Mouse (Mus musculus): ENCODE measurements at regions not wholly inside any gene's neighbourhood (a gene's known extent, or its start where the extent isn't known, plus 50 kb on each side); places are given as distances from the start of the nearest gene placed in this dataset.
A peak's percentile ranks its signal among the peaks of the same experiment; 100 is the strongest.

DNA sequence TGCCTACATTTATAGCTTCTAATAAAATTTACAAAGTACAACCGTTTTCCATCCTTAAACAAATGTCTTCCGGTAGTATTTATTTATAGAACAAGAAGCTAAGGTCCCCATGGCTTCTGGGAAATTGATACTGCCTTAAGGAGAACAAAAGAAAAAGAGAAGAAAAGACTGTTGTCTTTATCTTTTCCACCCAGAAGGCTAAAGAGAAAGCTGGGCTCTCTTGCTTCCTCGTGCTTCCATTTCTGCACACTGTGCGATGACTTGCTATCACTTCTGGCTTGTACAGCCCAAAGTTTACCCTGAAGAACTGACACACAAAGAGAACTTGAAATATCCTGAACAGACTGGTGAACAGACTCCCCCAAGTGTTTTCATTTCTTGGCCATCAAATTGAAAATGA, 157.2 kb downstream of the P2ry1 start (continued):
- no peak for TF ChIP-seq ZNF384 (IDR thresholded peaks at IDR 0.05; ENCODE audit: low read depth, low read length)

DNA sequence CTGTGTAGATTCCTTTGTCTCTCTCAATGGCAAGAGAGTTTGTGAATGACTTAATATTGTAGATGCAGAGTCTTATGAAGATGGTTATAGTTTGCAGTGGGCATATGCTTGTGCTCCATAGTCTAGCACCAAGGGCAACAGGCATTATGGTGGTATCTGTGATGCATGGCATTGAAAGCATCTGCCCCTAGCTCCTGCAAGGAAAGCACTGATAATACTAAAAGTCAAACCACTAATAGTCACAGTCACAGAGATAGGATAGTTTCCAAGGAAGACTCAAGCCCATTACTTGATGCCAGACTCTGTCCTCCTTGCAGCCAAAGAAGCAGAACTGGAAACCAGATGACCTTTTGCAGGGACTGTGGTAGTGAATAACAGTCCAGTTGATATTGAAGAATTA, 158.8 kb downstream of the P2ry1 start:
- Histone ChIP-seq H3K36me3 (ENCODE audit: control insufficient read depth in 1 of 2, insufficient read depth in 2 of 2, low read length in 2 of 2) (peaks cover 0 to 18% of the 10 kb centered on the region in 2 experiments; a peak in 2 of 4 replicates), H3K9ac (ENCODE audit: control insufficient read depth, low read depth, low read length, poor library complexity, severe bottlenecking) (no peak overlapping the region), H3K4me3 (ENCODE audit: control insufficient read depth in 1 of 2, insufficient read depth in 1 of 2, low read depth in 2 of 2, low read length in 2 of 2) (no peak overlapping the region), H3K9me3 (replicated peaks; ENCODE audit: insufficient read depth, low read length) (no peaks in the 10 kb centered on the region), H3K27ac (ENCODE audit: control insufficient read depth, low read depth, low read length) (no peak overlapping the region), H3K4me1 (ENCODE audit: control insufficient read depth in 1 of 2, insufficient read depth in 2 of 2, low read length in 2 of 2) (peaks cover 0 to 10% of the 10 kb centered on the region in 2 experiments; a peak in 2 of 4 replicates), H3K79me2 (ENCODE audit: control insufficient read depth, insufficient read depth, low read length, poor library complexity) (no peaks in the 10 kb centered on the region), H3K27me3 (ENCODE audit: control insufficient read depth in 1 of 2, insufficient read depth in 2 of 2, low read length in 2 of 2) (no peaks in the 10 kb centered on the region)
- TF ChIP-seq RCOR1 (IDR thresholded peaks at IDR 0.05; ENCODE audit: low read depth, low read length) (no peak), TCF12 (IDR thresholded peaks at IDR 0.05; ENCODE audit: low read depth, low read length) (peak; percentile 61; the same call in 1 of the 2 replicates), CHD2 (IDR thresholded peaks at IDR 0.05; ENCODE audit: low read length) (no peak), ETS1 (IDR thresholded peaks at IDR 0.05; ENCODE audit: low read depth, low read length) (0 out of 2 replicates have a peak, but pooled peaks have one; percentile 47), USF2 (IDR thresholded peaks at IDR 0.05; ENCODE audit: borderline replicate concordance in 1 of 2, insufficient read depth in 1 of 2, low read depth in 1 of 2, low read length in 2 of 2) (no peak), ELF1 (IDR thresholded peaks at IDR 0.05; ENCODE audit: low read depth, low read length) (no peak), TAL1 (IDR thresholded peaks at IDR 0.05; ENCODE audit: low read length) (peak; percentile 37; the same call in 1 of the 2 replicates), GATA1 (IDR thresholded peaks at IDR 0.05; ENCODE audit: low read depth, low read length) (peak; percentile 40; the same call in 1 of the 2 replicates), EP300 (IDR thresholded peaks at IDR 0.05; ENCODE audit: low read depth in 1 of 2, low read length in 2 of 2) (peak; percentile 64 to 73)
- peak; percentile 27 for DNase-seq (ENCODE audit: low read depth, low spot score)

DNA sequence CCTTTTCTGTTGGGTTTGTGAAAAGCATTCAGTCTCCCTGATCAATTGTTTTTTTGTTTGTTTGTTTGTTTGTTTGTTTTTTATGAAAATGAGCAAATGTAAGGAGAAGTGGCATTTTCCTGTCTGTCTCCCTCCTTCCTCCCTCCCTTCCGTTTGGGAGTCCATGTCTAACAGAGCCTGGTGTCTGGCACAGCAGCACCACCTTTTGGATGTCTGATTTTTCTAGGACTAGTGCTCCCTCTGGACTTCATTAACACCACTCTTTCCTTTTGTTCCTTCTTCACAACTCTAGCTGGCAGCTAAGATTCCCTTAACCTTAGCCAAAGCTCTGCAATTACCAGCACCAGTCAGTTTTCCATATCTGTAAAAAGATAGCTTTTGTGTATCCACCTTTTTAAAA, 175.6 kb upstream of the Rap2b start:
- H3K27ac ChIP-seq (ENCODE audit: control insufficient read depth, low read depth, low read length), result no peak overlapping the region

More for the DNA sequence above, 175.6 kb upstream of the Rap2b start:
- Histone ChIP-seq H3K4me3 (ENCODE audit: control insufficient read depth in 1 of 2, insufficient read depth in 1 of 2, low read depth in 2 of 2, low read length in 2 of 2) (no peak overlapping the region), H3K9ac (ENCODE audit: control insufficient read depth, low read depth, low read length, poor library complexity, severe bottlenecking) (no peak overlapping the region), H3K4me1 (ENCODE audit: control insufficient read depth in 1 of 2, insufficient read depth in 2 of 2, low read length in 2 of 2) (no peaks in the 10 kb centered on the region), H3K9me3 (replicated peaks; ENCODE audit: insufficient read depth, low read length) (no peaks in the 10 kb centered on the region), H3K79me2 (ENCODE audit: control insufficient read depth, insufficient read depth, low read length, poor library complexity) (no peaks in the 10 kb centered on the region), H3K27me3 (ENCODE audit: control insufficient read depth in 1 of 2, insufficient read depth in 2 of 2, low read length in 2 of 2) (no peaks in the 10 kb centered on the region), H3K36me3 (ENCODE audit: control insufficient read depth in 1 of 2, insufficient read depth in 2 of 2, low read length in 2 of 2) (peaks cover 0 to 5% of the 10 kb centered on the region in 2 experiments; a peak in 2 of 4 replicates)
- DNase-seq (ENCODE audit: low read depth, low spot score), result no peak
- TF ChIP-seq POLR2AphosphoS2 (IDR thresholded peaks at IDR 0.05; ENCODE audit: low read length) (no peak), KAT2A (conservative IDR thresholded peaks at IDR 0.05; ENCODE audit: low read depth, low read length) (no peak), SMC3 (IDR thresholded peaks at IDR 0.05; ENCODE audit: low read depth, low read length) (0 out of 2 replicates have a peak, but pooled peaks have one; percentile 28), BHLHE40 (IDR thresholded peaks at IDR 0.05; ENCODE audit: borderline replicate concordance, low read depth, low read length) (no peak), MYC (IDR thresholded peaks at IDR 0.05; ENCODE audit: low read depth, low read length) (no peak), CTCF (IDR thresholded peaks at IDR 0.05 in 2 of 3, conservative IDR thresholded peaks at IDR 0.05 in 1 of 3; ENCODE audit: control insufficient read depth in 1 of 3, insufficient read depth in 1 of 3, low read depth in 2 of 3, low read length in 3 of 3, poor library complexity in 1 of 3, severe bottlenecking in 1 of 3) (peak in 2 of 3 experiments; percentile 27 to 43; a peak in 3 of 6 replicates), EP300 (IDR thresholded peaks at IDR 0.05; ENCODE audit: low read depth in 1 of 2, low read length in 2 of 2) (no peak), RAD21 (IDR thresholded peaks at IDR 0.05; ENCODE audit: low read depth, low read length) (peak; percentile 50)

Measured in MEL (cell line).